Mouse (Mus musculus) intestine, embryonic 14.5 days (tissue): ENCODE data around the gene Kansl1. TPM values are rescaled to one million over a fixed set of nuclear protein-coding genes. Genes with fewer than 3 reads are reported as not detected.

Experiments
- ATAC-seq: fragments of 200-750 bp; cut with Nextera tagmentation; replicated peaks from 2 replicates; pipeline ENCODE4 v1.8.0; 2017; ENCODE audit warnings: low read depth, moderate number of reproducible peaks, moderate TSS enrichment, moderate library complexity; ENCODE audit not compliant: low FRiP score, low TSS enrichment
- DNase-seq: peaks from one replicate; pipeline ENCODE4 v3.0.0-alpha.2; 2018; ENCODE audit warnings: low spot score
- H3K27ac ChIP-seq: fragments of 300-500 bp; sonication (generic); 2 replicates; pipeline ENCODE4 v1.5.1; 2014; ENCODE audit warnings: low read depth, mild to moderate bottlenecking, control low read depth
- H3K27me3 ChIP-seq: fragments of 300-500 bp; sonication (generic); replicated peaks from 2 replicates; pipeline ENCODE4 v1.6.1; 2014; ENCODE audit warnings: low read length, control low read depth; ENCODE audit not compliant: control insufficient read depth, insufficient read depth
- H3K36me3 ChIP-seq: fragments of 300-500 bp; sonication (generic); 2 replicates; pipeline ENCODE4 v1.6.1; 2014; ENCODE audit warnings: low read length, control low read depth; ENCODE audit not compliant: control insufficient read depth, insufficient read depth
- H3K4me1 ChIP-seq: fragments of 300-500 bp; sonication (generic); replicated peaks from 2 replicates; pipeline ENCODE4 v1.6.1; 2014; ENCODE audit warnings: low read length, control low read depth, mixed read lengths; ENCODE audit not compliant: control insufficient read depth, insufficient read depth
- H3K4me2 ChIP-seq: fragments of 300-500 bp; sonication (generic); 2 replicates; pipeline ENCODE4 v1.6.1; 2014; ENCODE audit warnings: low read length
- H3K4me3 ChIP-seq: fragments of 300-500 bp; sonication (generic); 2 replicates; pipeline ENCODE4 v1.5.1; 2014; ENCODE audit warnings: low read depth, low read length, control low read depth, mixed read lengths
- H3K9ac ChIP-seq: fragments of 300-500 bp; sonication (generic); 2 replicates; pipeline ENCODE4 v1.6.1; 2014; ENCODE audit warnings: mild to moderate bottlenecking, low read length
- H3K9me3 ChIP-seq: fragments of 300-500 bp; sonication (generic); 2 replicates; pipeline ENCODE4 v1.6.1; 2016; ENCODE audit warnings: low read length, control low read depth; ENCODE audit not compliant: control insufficient read depth
- WGBS: fragments of 180-500 bp; shearing (Covaris S2); extraction: QIAGEN DNeasy Blood & Tissue Kit; methylation state at CpG from one replicate; pipeline ENCODE4 v1.1.7; 2014; 5-methylcytosine and 5-hydroxymethylcytosine counted together
- polyA plus RNA-seq: library from polyadenylated mRNA; unstranded; fragments of >200 nt; fragmentation: Nextera tagmentation; extraction: Ambion mirVana; gene quantifications from 2 replicates; pipeline ENCODE4 v1.2.1, GENCODE M21; 2014

Kansl1 gene
- polyA plus RNA-seq, 1 experiment from 2014 or later, result 26.7 TPM

DNA sequence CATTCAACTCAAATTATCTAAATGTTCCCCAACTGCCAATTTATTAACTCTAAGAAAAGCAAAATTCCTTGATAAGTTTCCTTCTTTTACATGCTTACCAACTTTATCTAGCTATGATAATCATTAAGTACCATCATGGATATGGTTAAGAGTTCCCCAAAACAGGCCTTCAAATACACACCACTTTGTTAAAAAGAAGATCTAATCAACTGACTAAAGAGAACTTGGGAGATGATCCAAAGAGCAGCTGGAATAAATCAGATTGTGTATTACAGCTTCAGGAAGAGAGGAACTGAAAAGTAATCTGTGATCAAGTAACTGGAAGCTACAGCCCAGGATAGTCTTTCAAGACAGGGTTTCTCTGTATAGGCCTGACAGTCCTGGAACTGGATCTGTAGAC lies 36.4 kb downstream of the Kansl1 start:
- H3K27me3 ChIP-seq, result no peaks in the 10 kb centered on the region
- ATAC-seq, result no peak
- no peak overlapping the region for H3K27ac ChIP-seq
- 0 out of 2 replicates have a peak, but pooled peaks cover 4% of the 10 kb centered on the region for H3K36me3 ChIP-seq
- H3K4me3 ChIP-seq, result no peak overlapping the region
- H3K9me3 ChIP-seq, result no peaks in the 10 kb centered on the region
- DNase-seq, result no peak
- H3K9ac ChIP-seq, result no peak overlapping the region
- 0 out of 2 replicates have a peak, but pooled peaks cover 9% of the 10 kb centered on the region for H3K4me1 ChIP-seq
- no peak overlapping the region for H3K4me2 ChIP-seq

DNA sequence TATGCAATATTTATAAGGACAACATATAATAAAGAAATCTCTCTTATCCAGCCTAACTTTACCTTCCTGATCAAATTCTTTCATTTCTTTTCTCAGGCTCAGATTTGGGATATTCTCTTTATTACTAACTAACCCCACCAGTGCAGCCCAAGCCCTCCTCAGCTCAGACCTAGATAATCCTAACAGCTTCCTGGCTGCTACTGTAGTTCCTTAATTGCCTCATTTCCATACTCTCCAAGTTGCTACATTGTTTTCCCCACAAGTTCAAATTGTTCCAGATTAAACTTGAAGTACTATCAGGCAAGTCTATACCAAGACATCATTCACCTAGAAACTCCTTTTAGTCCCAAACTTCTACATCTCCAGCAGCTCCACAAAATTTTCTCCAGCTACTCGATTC lies 36.9 kb downstream of the Kansl1 start:
- no peak overlapping the region for H3K27ac ChIP-seq
- H3K4me3 ChIP-seq, result no peak overlapping the region
- H3K4me1 ChIP-seq, result 0 out of 2 replicates have a peak, but pooled peaks cover 6% of the 10 kb centered on the region
- ATAC-seq (no peak), DNase-seq (no peak)
- H3K9me3 ChIP-seq, result no peaks in the 10 kb centered on the region
- WGBS, result 83% methylated on average over 1 of the region's 1 CpGs
- no peak overlapping the region for H3K4me2 ChIP-seq
- H3K9ac ChIP-seq, result no peak overlapping the region
- no peaks in the 10 kb centered on the region for H3K27me3 ChIP-seq
- 0 out of 2 replicates have a peak, but pooled peaks cover 4% of the 10 kb centered on the region for H3K36me3 ChIP-seq

- DNase-seq (no peak), ATAC-seq (no peak)
- Histone ChIP-seq H3K36me3 (peaks cover 47% of the 10 kb centered on the region), H3K9ac (no peak overlapping the region), H3K4me2 (no peak overlapping the region), H3K27ac (no peak overlapping the region), H3K4me3 (no peak overlapping the region), H3K4me1 (no peaks in the 10 kb centered on the region), H3K9me3 (no peaks in the 10 kb centered on the region), H3K27me3 (no peaks in the 10 kb centered on the region)
- 89% methylated on average over 16 of the region's 16 CpGs for WGBS
Measured at GRCm38 (mm10) chr11:104424727-104425416, 43.8 kb downstream of the Kansl1 start.

DNA sequence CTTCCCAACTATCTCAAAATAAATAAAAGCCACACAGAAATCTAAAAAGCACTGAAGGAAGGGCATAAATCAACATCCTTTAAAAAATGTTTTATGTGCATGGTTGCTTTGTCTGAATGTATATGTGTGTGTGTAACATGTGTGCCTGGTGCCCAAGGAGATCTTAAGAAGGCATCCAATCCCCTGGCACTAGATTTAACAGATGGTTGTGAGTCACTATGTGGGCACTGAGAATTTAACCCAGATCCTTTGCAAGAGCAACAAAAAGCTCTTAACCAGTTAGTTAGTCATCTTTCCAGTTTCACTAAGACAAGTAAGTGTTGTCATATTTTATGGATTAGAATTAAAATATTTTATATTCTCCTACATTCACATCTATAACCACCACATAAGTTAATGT lies 56.4 kb downstream of the Kansl1 start:
- H3K36me3 ChIP-seq, result peaks cover 34% of the 10 kb centered on the region

GRCm38 (mm10) chr11:104407391-104407790 lies 61.3 kb downstream of the Kansl1 start:
- Histone ChIP-seq H3K9ac (no peak overlapping the region), H3K4me3 (no peak overlapping the region), H3K9me3 (no peaks in the 10 kb centered on the region), H3K36me3 (peaks cover 37% of the 10 kb centered on the region), H3K4me2 (no peak overlapping the region), H3K27ac (no peak overlapping the region), H3K4me1 (no peaks in the 10 kb centered on the region), H3K27me3 (no peaks in the 10 kb centered on the region)
- no peak for DNase-seq
- no peak for ATAC-seq
- WGBS, result 62% methylated on average over 2 of the region's 2 CpGs

More for the DNA sequence above, 56.4 kb downstream of the Kansl1 start:
- no peak for DNase-seq
- no peak overlapping the region for H3K4me3 ChIP-seq
- H3K9ac ChIP-seq, result no peak overlapping the region
- no peak overlapping the region for H3K4me2 ChIP-seq
- H3K27me3 ChIP-seq, result no peaks in the 10 kb centered on the region
- H3K4me1 ChIP-seq, result no peaks in the 10 kb centered on the region
- no peak overlapping the region for H3K27ac ChIP-seq
- no peak for ATAC-seq
- no peaks in the 10 kb centered on the region for H3K9me3 ChIP-seq

- WGBS, result 82% methylated on average over 5 of the region's 5 CpGs
- no peaks in the 10 kb centered on the region for H3K9me3 ChIP-seq
- H3K4me1 ChIP-seq, result peaks cover 3% of the 10 kb centered on the region; the same call in 1 of the 2 replicates
- no peak overlapping the region for H3K9ac ChIP-seq
- H3K4me3 ChIP-seq, result no peak overlapping the region
- no peak overlapping the region for H3K27ac ChIP-seq
- ATAC-seq (no peak), DNase-seq (no peak)
- H3K27me3 ChIP-seq, result no peaks in the 10 kb centered on the region
- H3K4me2 ChIP-seq, result no peak overlapping the region
- peaks cover 30% of the 10 kb centered on the region for H3K36me3 ChIP-seq
Measured at GRCm38 (mm10) chr11:104400961-104401360, 67.7 kb downstream of the Kansl1 start.

DNA sequence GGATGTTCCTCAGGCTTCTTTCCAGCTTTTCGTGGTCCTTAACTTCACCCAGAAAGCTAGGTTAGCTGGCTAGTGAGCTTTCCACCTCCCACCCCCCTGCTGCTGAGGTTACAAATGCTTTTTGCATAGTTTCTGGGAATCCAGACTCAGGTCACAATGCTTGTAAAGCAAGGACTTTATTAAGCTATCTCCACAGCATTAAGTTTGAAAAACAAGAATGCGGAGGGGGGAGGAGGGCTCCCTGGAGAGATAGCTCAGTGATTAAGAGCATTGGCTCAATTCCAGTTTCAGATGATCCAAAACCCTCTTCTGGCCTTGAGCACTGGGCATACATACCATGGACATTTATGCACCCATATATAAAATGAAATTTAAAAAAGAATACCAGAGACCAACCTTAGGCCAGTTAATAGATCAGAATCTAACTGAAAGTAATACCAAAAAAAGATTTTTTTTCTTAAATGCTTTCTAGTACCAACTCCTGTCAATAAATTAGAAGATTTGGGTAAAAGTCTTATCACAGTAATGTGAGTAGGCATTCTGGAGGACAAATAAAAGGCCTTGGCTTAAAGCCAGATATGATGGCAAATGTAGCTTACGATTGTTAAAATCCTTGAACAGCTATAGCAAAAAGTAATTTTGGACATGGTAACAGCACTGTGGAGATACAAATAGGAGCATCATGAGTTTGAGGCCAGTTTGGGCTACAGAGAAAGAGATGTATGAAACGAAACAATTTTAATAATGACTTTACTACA lies 69.0 kb downstream of the Kansl1 start:
- no peaks in the 10 kb centered on the region for H3K27me3 ChIP-seq
- H3K27ac ChIP-seq, result no peak overlapping the region
- H3K4me3 ChIP-seq, result no peak overlapping the region
- no peak overlapping the region for H3K9ac ChIP-seq
- 81% methylated on average over 4 of the region's 4 CpGs for WGBS
- no peak overlapping the region for H3K4me2 ChIP-seq
- DNase-seq, result no peak
- no peak for ATAC-seq
- peaks cover 3% of the 10 kb centered on the region; the same call in 1 of the 2 replicates for H3K4me1 ChIP-seq
- no peaks in the 10 kb centered on the region for H3K9me3 ChIP-seq
- peaks cover 37% of the 10 kb centered on the region for H3K36me3 ChIP-seq

DNA sequence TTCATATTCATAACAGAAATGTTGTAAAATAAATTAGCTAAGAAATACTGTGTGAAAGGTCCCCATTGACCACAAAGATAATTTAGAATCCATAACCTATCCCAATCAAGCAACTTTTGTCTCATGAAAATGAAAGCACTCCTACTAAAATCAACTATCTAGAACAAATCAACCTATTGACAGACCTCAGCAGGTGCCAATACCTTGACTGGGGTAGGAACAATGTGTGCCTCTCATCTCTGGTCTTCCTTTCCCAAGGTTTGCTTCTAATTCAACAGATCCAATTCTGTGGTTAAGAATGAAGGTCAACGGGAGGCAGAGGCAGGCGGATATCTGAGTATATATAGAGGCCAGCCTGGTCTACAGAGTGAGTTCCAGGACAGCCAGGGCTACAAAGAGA lies 73.0 kb downstream of the Kansl1 start:
- Histone ChIP-seq H3K9ac (no peak overlapping the region), H3K27me3 (no peaks in the 10 kb centered on the region), H3K4me3 (no peak overlapping the region), H3K36me3 (peaks cover 24% of the 10 kb centered on the region; the same call in 1 of the 2 replicates), H3K9me3 (no peaks in the 10 kb centered on the region), H3K27ac (no peak overlapping the region), H3K4me2 (no peak overlapping the region), H3K4me1 (peaks cover 3% of the 10 kb centered on the region; the same call in 1 of the 2 replicates)
- DNase-seq, result no peak
- ATAC-seq, result no peak
- 97% methylated on average over 2 of the region's 2 CpGs for WGBS
